Mouse (Mus musculus) thymus, postnatal 4 days (tissue): ENCODE results near the gene Gm11042.

Experiments used
- DNase-seq: peaks from one replicate; pipeline ENCODE4 v3.0.0; 2021

Gene Gm11042

GRCm38 (mm10) chr12:74284020-74284684, 32.0 kb downstream of the Gm11042 start:
- DNase-seq, result peak; percentile 50

GRCm38 (mm10) chr12:74282846-74283245, 33.3 kb downstream of the Gm11042 start:
- no peak for DNase-seq

GRCm38 (mm10) chr12:74281403-74281802, 34.8 kb downstream of the Gm11042 start:
- DNase-seq, result no peak

- DNase-seq, result no peak
Measured at GRCm38 (mm10) chr12:74277265-74277664, 38.9 kb downstream of the Gm11042 start.

- DNase-seq, result no peak
Measured at GRCm38 (mm10) chr12:74272545-74272944, 43.6 kb downstream of the Gm11042 start.

GRCm38 (mm10) chr12:74268644-74269285, 47.4 kb downstream of the Gm11042 start:
- DNase-seq, result no peak

- no peak for DNase-seq
Measured at GRCm38 (mm10) chr12:74267049-74267448, 49.1 kb downstream of the Gm11042 start.
